Mouse (Mus musculus): ENCODE measurements around the gene Trim7.
"Not testable (repeated sequence)": the region's sequence is repeated elsewhere in the genome, so short reads cannot be mapped to it uniquely, and the experiment has no call there.

Trim7 gene

GRCm38 (mm10) chr11:48823536-48823972 is 2.4 kb upstream of the Trim7 start:
- DNase-seq (ENCODE audit: low spot score in 2 of 2), result peak; percentile 53 to 59

GRCm38 (mm10) chr11:48824311-48824830 is 1.6 kb upstream of the Trim7 start:
- no peak for DNase-seq (ENCODE audit: low spot score in 2 of 2)

GRCm38 (mm10) chr11:48826752-48827096 is 784 bp downstream of the Trim7 start:
- DNase-seq (ENCODE audit: low spot score in 2 of 2), result no peak

GRCm38 (mm10) chr11:48827926-48828325 is 2.0 kb downstream of the Trim7 start:
- DNase-seq (ENCODE audit: low spot score in 2 of 2), result no peak

GRCm38 (mm10) chr11:48830279-48830678 is 4.3 kb downstream of the Trim7 start:
- DNase-seq (ENCODE audit: low spot score in 2 of 2), result no peak

GRCm38 (mm10) chr11:48831273-48831672 is 5.3 kb downstream of the Trim7 start:
- DNase-seq (ENCODE audit: low spot score in 2 of 2), result no peak

GRCm38 (mm10) chr11:48833078-48833730 is 7.3 kb downstream of the Trim7 start:
- no peak for DNase-seq (ENCODE audit: low spot score in 2 of 2)

- DNase-seq (ENCODE audit: low spot score in 2 of 2), result peak; percentile 83 to 88
Measured at GRCm38 (mm10) chr11:48833731-48834639, 8.0 kb downstream of the Trim7 start.

GRCm38 (mm10) chr11:48835923-48836322 is 10.0 kb downstream of the Trim7 start:
- no peak for DNase-seq (ENCODE audit: low spot score in 2 of 2)

GRCm38 (mm10) chr11:48836990-48837309 is 11.0 kb downstream of the Trim7 start:
- DNase-seq (ENCODE audit: low spot score in 2 of 2), result no peak

- DNase-seq (ENCODE audit: low spot score in 2 of 2), result peak; percentile 42 to 60
Measured at GRCm38 (mm10) chr11:48837310-48838180, 11.6 kb downstream of the Trim7 start.

GRCm38 (mm10) chr11:48838181-48838797 is 12.3 kb downstream of the Trim7 start:
- no peak for DNase-seq (ENCODE audit: low spot score in 2 of 2)

- no peak for DNase-seq (ENCODE audit: low spot score in 2 of 2)
Measured at GRCm38 (mm10) chr11:48838879-48839680, 13.1 kb downstream of the Trim7 start.

GRCm38 (mm10) chr11:48840805-48841204 is 14.9 kb downstream of the Trim7 start:
- DNase-seq (ENCODE audit: low spot score in 2 of 2), result no peak

GRCm38 (mm10) chr11:48841213-48841612 is 15.3 kb downstream of the Trim7 start:
- DNase-seq (ENCODE audit: low spot score in 2 of 2), result no peak

GRCm38 (mm10) chr11:48842378-48842792 is 16.4 kb downstream of the Trim7 start:
- DNase-seq (ENCODE audit: low spot score in 2 of 2), result no peak

- DNase-seq (ENCODE audit: low spot score in 2 of 2), result no peak
Measured at GRCm38 (mm10) chr11:48843202-48843601, 17.3 kb downstream of the Trim7 start.

- DNase-seq (ENCODE audit: low spot score in 2 of 2), result no peak
Measured at GRCm38 (mm10) chr11:48844309-48844708, 18.4 kb downstream of the Trim7 start.

GRCm38 (mm10) chr11:48845244-48845815 is 19.4 kb downstream of the Trim7 start:
- no peak for DNase-seq (ENCODE audit: low spot score in 2 of 2)

- DNase-seq (ENCODE audit: low spot score in 2 of 2), result not testable (repeated sequence)
Measured at GRCm38 (mm10) chr11:48846362-48846761, 20.4 kb downstream of the Trim7 start.
